8 mouse cellular contexts compared by ENCODE assay signal in the genomic region with DNA sequence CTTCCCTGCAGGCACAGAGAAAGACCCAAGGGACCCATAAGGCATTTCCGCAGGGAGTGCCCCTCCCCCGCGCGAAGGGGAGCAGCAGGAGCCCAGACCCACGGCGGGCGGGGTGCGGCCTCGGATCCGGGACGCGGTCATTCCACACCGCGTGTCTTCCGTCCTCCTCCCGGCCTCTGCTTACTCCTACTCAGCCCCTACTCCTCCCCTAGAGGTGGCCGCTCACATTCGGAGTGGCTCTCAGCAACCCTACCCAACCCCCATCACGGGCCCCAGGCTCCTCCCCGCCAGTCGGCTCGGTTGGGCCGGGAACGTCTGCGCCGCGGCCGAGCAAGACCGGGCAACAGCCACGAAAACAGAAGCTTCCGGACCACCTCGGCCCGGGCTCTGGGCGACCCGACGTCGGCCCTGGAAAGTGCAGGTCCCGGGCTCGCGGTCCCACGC. TPM values are rescaled to one million over a fixed set of nuclear protein-coding genes. Genes with fewer than 3 reads are reported as not detected.
DNase-seq lines count a peak whose midpoint lies in the region; ATAC-seq and TF ChIP-seq lines count a peak whose summit lies in the region.
"Had no signal": no experiment of that assay in that cellular context is flagged by ENCODE, and none has a peak within 500 bp of the region (broad histone marks: within the 10 kb centered on the region; RNA-seq: fewer than 3 reads in every experiment).

No protein-coding gene starts in this region.

- peaks cover 17% of the 10 kb centered on the region for H3K36me3 ChIP-seq in hindbrain, embryonic 16.5 days (ENCODE audit: control insufficient read depth, insufficient read depth, low read length)
- peaks cover 45% of the 10 kb centered on the region for H3K36me3 ChIP-seq in limb, embryonic 13.5 days
- H3K36me3 ChIP-seq in midbrain, embryonic 15.5 days (replicated peaks): peaks cover 15% of the 10 kb centered on the region; the same call in 1 of the 2 replicates

- no peaks in the 10 kb centered on the region for H3K9me3 ChIP-seq in hindbrain, embryonic 16.5 days (ENCODE audit: control insufficient read depth, low read length)
- no peaks in the 10 kb centered on the region for H3K9me3 ChIP-seq in limb, embryonic 13.5 days
- no peaks in the 10 kb centered on the region for H3K9me3 ChIP-seq in midbrain, embryonic 15.5 days

- ATAC-seq in hindbrain, embryonic 16.5 days: peak; percentile 16; the same call in 1 of the 2 replicates
- peak; percentile 62 for ATAC-seq in limb, embryonic 13.5 days (ENCODE audit: low FRiP score, low read depth)
- ATAC-seq in midbrain, embryonic 15.5 days (replicated peaks): peak; percentile 40

- under 1% methylated on average over 39 of the region's 41 CpGs for WGBS in hindbrain, embryonic 16.5 days
- WGBS in limb, embryonic 13.5 days: under 1% methylated on average over 41 of the region's 41 CpGs
- WGBS in midbrain, embryonic 15.5 days: under 1% methylated on average over 41 of the region's 41 CpGs

- TF ChIP-seq CTCF in gastrocnemius, adult 2 months (IDR thresholded peaks at IDR 0.05): no peak

- H3K4me2 ChIP-seq in hindbrain, embryonic 16.5 days (ENCODE audit: low read length): peak overlapping the region; percentile 97
- peak overlapping the region; percentile 79 for H3K4me2 ChIP-seq in limb, embryonic 13.5 days (replicated peaks)
- H3K4me2 ChIP-seq in midbrain, embryonic 15.5 days: peak overlapping the region; percentile 97

- H3K4me3 ChIP-seq in gastrocnemius, adult 2 months: peak overlapping the region; percentile 91
- H3K4me3 ChIP-seq in hindbrain, embryonic 16.5 days (ENCODE audit: low read length): peak overlapping the region; percentile 95
- peak overlapping the region; percentile 77 for H3K4me3 ChIP-seq in limb, embryonic 13.5 days
- H3K4me3 ChIP-seq in midbrain, embryonic 15.5 days: peak overlapping the region; percentile 94

- peaks cover 25% of the 10 kb centered on the region for H3K4me1 ChIP-seq in hindbrain, embryonic 16.5 days (ENCODE audit: control insufficient read depth, insufficient read depth, low read depth, low read length)
- peaks cover 21% of the 10 kb centered on the region for H3K4me1 ChIP-seq in limb, embryonic 13.5 days
- peaks cover 22% of the 10 kb centered on the region for H3K4me1 ChIP-seq in midbrain, embryonic 15.5 days

- DNase-seq in ZHBTc4 (ENCODE audit: low read depth, low spot score): peak; percentile 77
- DNase-seq in cerebellum, adult 8-10 months: peak; percentile 59
- peak; percentile 79 for DNase-seq in gastrocnemius, adult 2 months
- peak; percentile 73 for DNase-seq in spleen, postnatal 36 days (ENCODE audit: low spot score in 2 of 2)

- intact Hi-C loops in gastrocnemius, adult 2 months (cut with DNase I): loop anchor here (2.0 kb wide), 1 partner anchor 17 kb away; no protein-coding TSS in a partner anchor

- peak overlapping the region; percentile 96 for H3K9ac ChIP-seq in hindbrain, embryonic 16.5 days (ENCODE audit: low read depth, low read length)
- peak overlapping the region; percentile 89 for H3K9ac ChIP-seq in limb, embryonic 13.5 days
- peak overlapping the region; percentile 82 for H3K9ac ChIP-seq in midbrain, embryonic 15.5 days

- peak overlapping the region; percentile 96 for H3K27ac ChIP-seq in gastrocnemius, adult 2 months
- peak overlapping the region; percentile 100 for H3K27ac ChIP-seq in hindbrain, embryonic 16.5 days (ENCODE audit: low read depth, low read length)
- H3K27ac ChIP-seq in limb, embryonic 13.5 days: peak overlapping the region; percentile 97
- H3K27ac ChIP-seq in midbrain, embryonic 15.5 days: peak overlapping the region; percentile 99

- H3K27me3 ChIP-seq in hindbrain, embryonic 16.5 days (replicated peaks; ENCODE audit: control insufficient read depth, insufficient read depth, low read length): no peaks in the 10 kb centered on the region
- no peaks in the 10 kb centered on the region for H3K27me3 ChIP-seq in limb, embryonic 13.5 days
- H3K27me3 ChIP-seq in midbrain, embryonic 15.5 days (replicated peaks): no peaks in the 10 kb centered on the region

RNA-seq across cellular contexts. Expression of a gene that starts 0.7 kb away (rescaled TPM):
- 10 to 100 TPM; 20.2 to 22.0 TPM for total RNA-seq in gastrocnemius, adult 2 months (2021)
- 63.6 and 69.4 TPM in 2 replicates for polyA plus RNA-seq in hindbrain, embryonic 16.5 days (2015; fragmentation: Nextera tagmentation; extraction: Ambion mirVana)
- polyA plus RNA-seq in limb, embryonic 13.5 days (2015; fragmentation: Nextera tagmentation; extraction: Ambion mirVana): 106 and 112 TPM in 2 replicates
- 73.5 and 76.5 TPM in 2 replicates for polyA plus RNA-seq in midbrain, embryonic 15.5 days (2015; fragmentation: Nextera tagmentation; extraction: Ambion mirVana)

RNA-seq across cellular contexts. Expression of a gene that starts 8.2 kb away (rescaled TPM):
- total RNA-seq in gastrocnemius, adult 2 months (2021): 1 to 10 TPM; 5.9 to 6.9 TPM
- 20.2 and 20.9 TPM in 2 replicates for polyA plus RNA-seq in hindbrain, embryonic 16.5 days (2015; fragmentation: Nextera tagmentation; extraction: Ambion mirVana)
- polyA plus RNA-seq in limb, embryonic 13.5 days (2015; fragmentation: Nextera tagmentation; extraction: Ambion mirVana): 34.3 and 35.4 TPM in 2 replicates
- polyA plus RNA-seq in midbrain, embryonic 15.5 days (2015; fragmentation: Nextera tagmentation; extraction: Ambion mirVana): 23.2 and 25.1 TPM in 2 replicates

RNA-seq across cellular contexts. Expression of a gene that starts 8.7 kb away (rescaled TPM):
- 10 to 100 TPM in 1 of 2 experiments, 1 to 10 TPM in 1; 4.4 to 12.0 TPM for total RNA-seq in gastrocnemius, adult 2 months (2021)
- polyA plus RNA-seq in hindbrain, embryonic 16.5 days (2015; fragmentation: Nextera tagmentation; extraction: Ambion mirVana): 58.5 and 58.6 TPM in 2 replicates
- polyA plus RNA-seq in limb, embryonic 13.5 days (2015; fragmentation: Nextera tagmentation; extraction: Ambion mirVana): 21.2 and 22.9 TPM in 2 replicates
- polyA plus RNA-seq in midbrain, embryonic 15.5 days (2015; fragmentation: Nextera tagmentation; extraction: Ambion mirVana): 54.7 and 57.2 TPM in 2 replicates

RNA-seq across cellular contexts. Expression of a gene that starts 28.7 kb away (rescaled TPM):
- not detected for total RNA-seq in gastrocnemius, adult 2 months (2021)
- polyA plus RNA-seq in hindbrain, embryonic 16.5 days (2015; fragmentation: Nextera tagmentation; extraction: Ambion mirVana): 2.6 and 3.4 TPM in 2 replicates
- polyA plus RNA-seq in limb, embryonic 13.5 days (2015; fragmentation: Nextera tagmentation; extraction: Ambion mirVana): 0.51 TPM in 1 of 2 replicates, not detected in the other
- polyA plus RNA-seq in midbrain, embryonic 15.5 days (2015; fragmentation: Nextera tagmentation; extraction: Ambion mirVana): 3.4 and 4.1 TPM in 2 replicates
- total RNA-seq: neutrophil, adult 5-6 weeks had no signal

RNA-seq across cellular contexts. Expression of a gene that starts 44.9 kb away (rescaled TPM):
- total RNA-seq in gastrocnemius, adult 2 months (2021): 1 to 10 TPM; 3.7 to 4.9 TPM
- polyA plus RNA-seq in hindbrain, embryonic 16.5 days (2015; fragmentation: Nextera tagmentation; extraction: Ambion mirVana): 50.8 and 56.9 TPM in 2 replicates
- 72.7 and 74.5 TPM in 2 replicates for polyA plus RNA-seq in limb, embryonic 13.5 days (2015; fragmentation: Nextera tagmentation; extraction: Ambion mirVana)
- polyA plus RNA-seq in midbrain, embryonic 15.5 days (2015; fragmentation: Nextera tagmentation; extraction: Ambion mirVana): 54.1 and 55.9 TPM in 2 replicates

Comparison
In these comparisons a context has a peak if more than half of its experiments do, and no peak if none do; other contexts are left out.
1. Peak in every context shown above with its lines: DNase-seq, ATAC-seq, H3K4me3 ChIP-seq and H3K27ac ChIP-seq.